Mouse (Mus musculus): Measurements from ENCODE around the gene 3110021N24Rik. TPM values are rescaled to one million over a fixed set of nuclear protein-coding genes. Genes with fewer than 3 reads are reported as not detected.
"Not testable (repeated sequence)": the region's sequence is repeated elsewhere in the genome, so short reads cannot be mapped to it uniquely, and the experiment has no call there.

Gene 3110021N24Rik
- polyA plus RNA-seq (2012; rRNA removed) (0.26 and 0.29 TPM in 2 replicates), polyA plus RNA-seq (2014; fragmentation: Nextera tagmentation; extraction: Ambion mirVana) (1.5 and 2.3 TPM in 2 replicates)

DNA sequence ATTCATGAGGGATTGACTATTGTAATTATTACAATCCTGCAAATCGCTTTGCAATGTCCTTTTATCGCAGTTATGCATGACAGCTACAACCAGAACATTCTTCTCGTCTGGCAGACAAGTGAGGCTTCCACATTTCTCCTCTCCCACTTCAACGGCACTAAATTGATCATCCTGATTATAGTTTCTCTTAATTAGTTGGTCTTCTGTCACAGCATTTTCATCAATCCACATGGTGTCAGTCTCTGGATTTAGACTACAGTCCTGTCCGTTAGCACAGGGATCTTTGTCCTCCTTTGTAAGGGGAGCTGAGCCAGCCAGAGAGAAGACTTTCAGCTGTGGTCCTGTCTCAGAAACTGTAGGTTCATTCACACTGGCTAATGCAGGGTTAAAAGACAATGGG lies at the start of gene 3110021N24Rik:
TSS of gene 3110021N24Rik (plus strand) at position 301 of the 400 bp plus-strand sequence.
- TF ChIP-seq POLR2A (IDR thresholded peaks at IDR 0.05; ENCODE audit: borderline replicate concordance, extremely low read depth, insufficient read depth, insufficient read length) = no peak
- H3K36me3 ChIP-seq (ENCODE audit: control insufficient read depth, insufficient read depth, low read length) = peaks cover 29% of the 10 kb centered on the region
- WGBS = 91% methylated on average over 5 of the region's 5 CpGs
- H3K27ac ChIP-seq (replicated peaks; ENCODE audit: low read depth, low read length) = no peak within 1 kb of the TSS
- ATAC-seq (ENCODE audit: low FRiP score, low read depth) (no peak), DNase-seq (ENCODE audit: low spot score) (no peak)
- no peak within 1 kb of the TSS for H3K4me3 ChIP-seq (replicated peaks; ENCODE audit: low read length)
- no peaks in the 10 kb centered on the region for H3K27me3 ChIP-seq (ENCODE audit: control insufficient read depth, insufficient read depth, low read length)
- no peak within 1 kb of the TSS for H3K4me2 ChIP-seq (replicated peaks; ENCODE audit: low read depth, low read length, severe bottlenecking)
- no peaks in the 10 kb centered on the region for H3K9me3 ChIP-seq (ENCODE audit: control insufficient read depth, low read length)
- H3K9ac ChIP-seq (ENCODE audit: low read depth, low read length, severe bottlenecking) = no peak within 1 kb of the TSS
- H3K4me1 ChIP-seq (ENCODE audit: control insufficient read depth, insufficient read depth, low read length) = no peaks in the 10 kb centered on the region

DNA sequence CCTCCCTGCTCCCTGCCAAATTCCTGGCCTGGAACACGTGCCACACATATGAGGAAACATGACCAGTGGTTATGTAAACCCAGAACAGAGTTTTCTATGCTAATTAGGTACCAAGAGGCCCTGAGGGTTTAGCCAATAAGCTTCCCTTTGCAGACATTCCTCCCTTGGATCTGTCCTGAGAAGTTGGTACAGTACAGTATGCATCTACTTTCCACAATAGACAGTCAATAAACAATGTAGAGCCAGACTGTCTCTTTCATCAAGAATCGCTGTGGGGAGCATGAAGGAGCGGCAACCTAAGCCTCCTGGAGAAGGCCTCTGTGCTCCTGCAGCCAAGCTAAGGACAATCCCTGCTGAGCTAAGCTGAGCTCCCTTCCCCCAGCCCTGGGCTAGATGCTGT lies 33.3 kb upstream of the 3110021N24Rik start:
- no peak for ATAC-seq (ENCODE audit: low FRiP score, low read depth)
- H3K27ac ChIP-seq (replicated peaks; ENCODE audit: low read depth, low read length) = no peak overlapping the region
- no peak overlapping the region for H3K9ac ChIP-seq (ENCODE audit: low read depth, low read length, severe bottlenecking)
- no peak overlapping the region for H3K4me2 ChIP-seq (replicated peaks; ENCODE audit: low read depth, low read length, severe bottlenecking)
- H3K9me3 ChIP-seq (ENCODE audit: control insufficient read depth, low read length) = no peaks in the 10 kb centered on the region
- no peak for TF ChIP-seq POLR2A (IDR thresholded peaks at IDR 0.05; ENCODE audit: borderline replicate concordance, extremely low read depth, insufficient read depth, insufficient read length)
- H3K36me3 ChIP-seq (ENCODE audit: control insufficient read depth, insufficient read depth, low read length) = peaks cover 42% of the 10 kb centered on the region
- 73% methylated on average over 3 of the region's 3 CpGs for WGBS
- H3K4me1 ChIP-seq (ENCODE audit: control insufficient read depth, insufficient read depth, low read length) = no peaks in the 10 kb centered on the region
- H3K4me3 ChIP-seq (replicated peaks; ENCODE audit: low read length) = no peak overlapping the region
- no peak for DNase-seq (ENCODE audit: low spot score)
- H3K27me3 ChIP-seq (ENCODE audit: control insufficient read depth, insufficient read depth, low read length) = no peaks in the 10 kb centered on the region

DNA sequence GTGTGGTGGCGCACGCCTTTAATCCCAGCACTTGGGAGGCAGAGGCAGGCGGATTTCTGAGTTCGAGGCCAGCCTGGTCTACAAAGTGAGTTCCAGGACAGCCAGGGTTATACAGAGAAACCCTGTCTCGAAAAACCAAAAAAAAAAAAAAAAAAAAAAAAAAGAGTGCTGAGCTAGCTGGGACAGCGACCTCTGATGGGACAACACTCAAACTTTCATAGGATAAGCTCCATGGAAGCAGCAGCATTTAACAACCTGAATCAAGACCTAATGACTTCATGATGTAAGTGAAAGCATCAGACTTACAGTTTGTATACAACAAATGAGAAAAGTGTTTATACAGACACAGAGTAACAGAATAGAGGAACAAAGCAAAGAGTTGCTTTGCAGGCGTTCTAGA lies 32.4 kb upstream of the 3110021N24Rik start:
- H3K27ac ChIP-seq (replicated peaks; ENCODE audit: low read depth, low read length); H3K4me2 ChIP-seq (replicated peaks; ENCODE audit: low read depth, low read length, severe bottlenecking); ATAC-seq (ENCODE audit: low FRiP score, low read depth); H3K4me1 ChIP-seq (ENCODE audit: control insufficient read depth, insufficient read depth, low read length); H3K9ac ChIP-seq (ENCODE audit: low read depth, low read length, severe bottlenecking); H3K27me3 ChIP-seq (ENCODE audit: control insufficient read depth, insufficient read depth, low read length); DNase-seq (ENCODE audit: low spot score); H3K9me3 ChIP-seq (ENCODE audit: control insufficient read depth, low read length); H3K4me3 ChIP-seq (replicated peaks; ENCODE audit: low read length): not testable (repeated sequence)
- H3K36me3 ChIP-seq (ENCODE audit: control insufficient read depth, insufficient read depth, low read length) = peaks cover 46% of the 10 kb centered on the region
- 93% methylated on average over 6 of the region's 7 CpGs for WGBS

DNA sequence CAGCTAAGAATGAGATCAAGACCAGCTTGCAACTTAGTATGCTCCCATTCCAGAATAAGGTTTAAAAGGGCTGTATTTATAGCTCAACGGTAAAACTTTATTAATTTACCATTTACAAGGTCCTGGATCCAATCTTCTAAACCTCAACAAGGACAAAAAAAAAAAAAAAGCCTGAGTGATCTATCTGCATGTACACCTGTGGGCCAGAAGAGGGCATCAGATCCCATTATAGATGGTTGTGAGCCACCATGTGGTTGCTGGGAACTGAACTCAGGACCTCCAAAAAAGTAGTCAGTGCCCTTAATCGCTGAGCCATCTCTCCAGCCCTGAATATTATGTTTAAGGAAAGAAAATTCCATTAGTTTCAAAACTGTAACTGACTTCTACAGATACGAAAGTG lies 29.0 kb upstream of the 3110021N24Rik start:
- ATAC-seq (ENCODE audit: low FRiP score, low read depth) (no peak), DNase-seq (ENCODE audit: low spot score) (no peak)
- Histone ChIP-seq H3K27me3 (ENCODE audit: control insufficient read depth, insufficient read depth, low read length) (no peaks in the 10 kb centered on the region), H3K27ac (replicated peaks; ENCODE audit: low read depth, low read length) (no peak overlapping the region), H3K4me2 (replicated peaks; ENCODE audit: low read depth, low read length, severe bottlenecking) (no peak overlapping the region), H3K4me1 (ENCODE audit: control insufficient read depth, insufficient read depth, low read length) (no peaks in the 10 kb centered on the region), H3K9ac (ENCODE audit: low read depth, low read length, severe bottlenecking) (no peak overlapping the region), H3K4me3 (replicated peaks; ENCODE audit: low read length) (no peak overlapping the region), H3K9me3 (ENCODE audit: control insufficient read depth, low read length) (no peaks in the 10 kb centered on the region), H3K36me3 (ENCODE audit: control insufficient read depth, insufficient read depth, low read length) (peaks cover 45% of the 10 kb centered on the region)
- TF ChIP-seq POLR2A (IDR thresholded peaks at IDR 0.05; ENCODE audit: borderline replicate concordance, extremely low read depth, insufficient read depth, insufficient read length) = no peak
- WGBS = 85% methylated on average over 3 of the region's 3 CpGs

DNA sequence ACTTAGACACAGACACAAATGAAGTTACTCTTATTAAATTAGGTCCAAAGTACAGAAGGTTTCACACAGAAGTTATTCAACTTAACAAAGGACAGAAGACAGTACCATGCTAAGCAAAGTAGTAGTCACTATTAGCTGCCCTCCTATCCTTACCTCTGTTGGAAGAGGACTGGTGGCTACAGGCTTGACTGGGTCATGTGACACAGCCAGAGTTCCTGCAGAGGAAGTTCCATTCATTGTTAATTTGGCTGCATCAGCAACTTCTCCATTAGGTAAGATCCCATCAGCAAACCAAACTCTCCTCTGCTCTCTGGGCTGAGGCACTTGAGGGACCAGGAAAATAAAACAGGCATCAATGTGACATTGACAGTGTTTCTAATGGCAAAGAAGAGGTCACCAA lies 28.0 kb upstream of the 3110021N24Rik start:
- peaks cover 39% of the 10 kb centered on the region for H3K36me3 ChIP-seq (ENCODE audit: control insufficient read depth, insufficient read depth, low read length)
- ATAC-seq (ENCODE audit: low FRiP score, low read depth) (no peak), DNase-seq (ENCODE audit: low spot score) (no peak)
- no peak overlapping the region for H3K4me3 ChIP-seq (replicated peaks; ENCODE audit: low read length)
- no peaks in the 10 kb centered on the region for H3K27me3 ChIP-seq (ENCODE audit: control insufficient read depth, insufficient read depth, low read length)
- no peaks in the 10 kb centered on the region for H3K4me1 ChIP-seq (ENCODE audit: control insufficient read depth, insufficient read depth, low read length)
- no peaks in the 10 kb centered on the region for H3K9me3 ChIP-seq (ENCODE audit: control insufficient read depth, low read length)
- no peak overlapping the region for H3K27ac ChIP-seq (replicated peaks; ENCODE audit: low read depth, low read length)
- TF ChIP-seq POLR2A (IDR thresholded peaks at IDR 0.05; ENCODE audit: borderline replicate concordance, extremely low read depth, insufficient read depth, insufficient read length) = no peak
- no peak overlapping the region for H3K9ac ChIP-seq (ENCODE audit: low read depth, low read length, severe bottlenecking)
- no peak overlapping the region for H3K4me2 ChIP-seq (replicated peaks; ENCODE audit: low read depth, low read length, severe bottlenecking)

DNA sequence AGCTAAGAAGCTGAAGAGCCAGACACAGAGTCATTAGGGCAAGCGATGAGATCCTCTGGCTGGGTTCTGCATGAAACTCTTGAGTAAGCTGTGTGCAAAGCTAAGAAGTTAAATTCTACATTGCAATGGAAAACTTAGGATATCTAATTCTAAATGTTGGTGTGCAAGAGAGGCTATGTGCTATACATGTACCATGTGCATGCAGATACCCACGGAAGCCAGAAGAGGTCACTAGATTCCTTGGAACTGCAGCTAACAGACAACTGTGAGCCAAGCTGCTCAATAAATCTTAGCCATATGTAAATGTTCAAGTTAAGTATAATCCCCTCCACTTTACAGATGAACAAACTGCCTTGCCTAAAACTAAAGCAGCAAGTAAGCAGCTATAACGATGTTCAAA lies 22.5 kb upstream of the 3110021N24Rik start:
- no peak overlapping the region for H3K27ac ChIP-seq (replicated peaks; ENCODE audit: low read depth, low read length)
- 64% methylated on average over 3 of the region's 3 CpGs for WGBS
- H3K4me3 ChIP-seq (replicated peaks; ENCODE audit: low read length) = no peak overlapping the region
- TF ChIP-seq POLR2A (IDR thresholded peaks at IDR 0.05; ENCODE audit: borderline replicate concordance, extremely low read depth, insufficient read depth, insufficient read length) = no peak
- peak; percentile 52 for DNase-seq (ENCODE audit: low spot score)
- no peak for ATAC-seq (ENCODE audit: low FRiP score, low read depth)
- no peaks in the 10 kb centered on the region for H3K9me3 ChIP-seq (ENCODE audit: control insufficient read depth, low read length)
- peaks cover 12% of the 10 kb centered on the region for H3K36me3 ChIP-seq (ENCODE audit: control insufficient read depth, insufficient read depth, low read length)
- H3K4me2 ChIP-seq (replicated peaks; ENCODE audit: low read depth, low read length, severe bottlenecking) = no peak overlapping the region
- H3K4me1 ChIP-seq (ENCODE audit: control insufficient read depth, insufficient read depth, low read length) = no peaks in the 10 kb centered on the region
- no peak overlapping the region for H3K9ac ChIP-seq (ENCODE audit: low read depth, low read length, severe bottlenecking)
- no peaks in the 10 kb centered on the region for H3K27me3 ChIP-seq (ENCODE audit: control insufficient read depth, insufficient read depth, low read length)
